In the genomic region with DNA sequence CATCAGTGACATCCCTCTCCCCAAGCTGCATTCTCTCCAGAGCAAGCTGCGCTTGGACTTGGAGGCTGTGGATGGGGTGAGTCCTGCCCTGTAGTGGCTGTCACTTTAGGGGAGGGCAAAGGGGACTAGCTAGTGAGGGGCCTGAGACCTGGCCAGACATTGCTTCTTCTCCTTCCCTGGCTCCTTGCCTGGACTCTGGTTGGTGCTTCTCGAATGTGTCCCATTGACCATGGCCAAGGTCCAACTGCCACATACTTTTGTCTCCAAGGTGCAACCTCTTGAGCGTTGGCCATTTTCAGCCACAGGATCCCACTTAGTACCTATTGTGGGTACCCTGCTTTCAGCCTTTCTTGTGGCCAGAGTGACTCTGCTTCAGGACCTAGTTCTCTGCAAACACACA, we compare ENCODE assay signal across 23 mouse cellular contexts. TPM values are rescaled to one million over a fixed set of nuclear protein-coding genes. Genes with fewer than 3 reads are reported as not detected.
DNase-seq lines count a peak whose midpoint lies in the region; ATAC-seq and TF ChIP-seq lines count a peak whose summit lies in the region.
"Had no signal": no experiment of that assay in that cellular context is flagged by ENCODE, and none has a peak within 500 bp of the region (broad histone marks: within the 10 kb centered on the region; RNA-seq: fewer than 3 reads in every experiment).

No protein-coding gene starts in this region.

- no peak overlapping the region for H3K4me2 ChIP-seq in liver, embryonic 11.5 days
- H3K4me2 ChIP-seq: heart, embryonic 12.5 days; hindbrain, embryonic 14.5 days; midbrain, embryonic 13.5 days; neural tube, embryonic 13.5 days; stomach, embryonic 15.5 days had no signal

- no peak overlapping the region for H3K4me3 ChIP-seq in liver, adult 2 months (ENCODE audit: insufficient read depth, low read depth, low read length)
- H3K4me3 ChIP-seq in liver, embryonic 11.5 days (ENCODE audit: low read depth, low read length): no peak overlapping the region
- H3K4me3 ChIP-seq in small intestine, adult 2 months (ENCODE audit: low read depth, low read length): 0 out of 2 replicates have a peak overlapping the region, but pooled peaks have one; percentile 3
- H3K4me3 ChIP-seq: erythroblast, embryonic 14.5 days; heart, adult 2 months; heart, embryonic 12.5 days; midbrain, embryonic 13.5 days; neural tube, embryonic 13.5 days; stomach, embryonic 15.5 days had no signal

- H3K4me1 ChIP-seq in liver, adult 2 months (ENCODE audit: control insufficient read depth, insufficient read depth, low read length): peaks cover 17% of the 10 kb centered on the region
- peaks cover 19% of the 10 kb centered on the region for H3K4me1 ChIP-seq in liver, embryonic 11.5 days (replicated peaks; ENCODE audit: control insufficient read depth, insufficient read depth, low read length)
- no peaks in the 10 kb centered on the region for H3K4me1 ChIP-seq in small intestine, adult 2 months (ENCODE audit: control insufficient read depth, insufficient read depth, insufficient read length, low read length)
- H3K4me1 ChIP-seq: heart, embryonic 12.5 days; midbrain, embryonic 13.5 days; neural tube, embryonic 13.5 days; stomach, embryonic 15.5 days had no signal

- H3K9ac ChIP-seq in liver, adult 2 months (ENCODE audit: low read depth, low read length): no peak overlapping the region
- H3K9ac ChIP-seq in liver, embryonic 11.5 days (ENCODE audit: low read depth, low read length): no peak overlapping the region
- H3K9ac ChIP-seq: heart, embryonic 12.5 days; hindbrain, embryonic 14.5 days; midbrain, embryonic 13.5 days; neural tube, embryonic 13.5 days; stomach, embryonic 15.5 days had no signal

- TF ChIP-seq CTCF in liver, adult 2 months (IDR thresholded peaks at IDR 0.05; ENCODE audit: low read depth, low read length): no peak
- TF ChIP-seq CTCF in small intestine, adult 2 months (IDR thresholded peaks at IDR 0.05; ENCODE audit: extremely low read depth, insufficient read length, insufficient replicate concordance, low read depth, low read length): no peak

- H3K79me2 ChIP-seq in liver, adult 2 months (ENCODE audit: control insufficient read depth, insufficient read depth, low read length): peaks cover 2% of the 10 kb centered on the region; the same call in 1 of the 2 replicates

- TF ChIP-seq POLR2A in liver, adult 2 months (IDR thresholded peaks at IDR 0.05; ENCODE audit: extremely low read depth, insufficient read depth, low read length): no peak
- TF ChIP-seq POLR2A in small intestine, adult 2 months (IDR thresholded peaks at IDR 0.05; ENCODE audit: low read depth, low read length): no peak

- no peaks in the 10 kb centered on the region for H3K27me3 ChIP-seq in liver, adult 2 months (ENCODE audit: control insufficient read depth, insufficient read depth, low read length)
- no peaks in the 10 kb centered on the region for H3K27me3 ChIP-seq in liver, embryonic 11.5 days (replicated peaks; ENCODE audit: control insufficient read depth, insufficient read depth, low read length)
- H3K27me3 ChIP-seq in small intestine, adult 2 months (ENCODE audit: control insufficient read depth, insufficient read depth, low read length): no peaks in the 10 kb centered on the region
- H3K27me3 ChIP-seq: heart, embryonic 12.5 days; midbrain, embryonic 13.5 days; neural tube, embryonic 13.5 days; Patski; stomach, embryonic 15.5 days had no signal

- H3K36me3 ChIP-seq in liver, adult 2 months (ENCODE audit: control insufficient read depth, insufficient read depth, low read length): peaks cover 5% of the 10 kb centered on the region; the same call in 1 of the 2 replicates
- H3K36me3 ChIP-seq in liver, embryonic 11.5 days (ENCODE audit: control insufficient read depth, insufficient read depth, low read length): peaks cover 35% of the 10 kb centered on the region
- H3K36me3 ChIP-seq in small intestine, adult 2 months (ENCODE audit: control insufficient read depth, insufficient read depth, low read length): peaks cover 28% of the 10 kb centered on the region

- ATAC-seq in liver, embryonic 11.5 days (replicated peaks; ENCODE audit: low FRiP score): no peak
- ATAC-seq: midbrain, embryonic 13.5 days; Patski had no signal

- peak overlapping the region; percentile 30 for H3K27ac ChIP-seq in liver, adult 2 months (replicated peaks; ENCODE audit: insufficient read depth, low read depth, low read length)
- no peak overlapping the region for H3K27ac ChIP-seq in liver, embryonic 11.5 days (ENCODE audit: low read depth, low read length)
- no peak overlapping the region for H3K27ac ChIP-seq in small intestine, adult 2 months (ENCODE audit: insufficient read depth, low read depth, low read length)
- H3K27ac ChIP-seq: heart, adult 2 months; hindbrain, embryonic 14.5 days; macrophage; midbrain, embryonic 13.5 days; neural tube, embryonic 13.5 days; stomach, embryonic 15.5 days had no signal

- peak; percentile 43 for DNase-seq in cerebellum, adult 9-11 months
- no peak for DNase-seq in cerebellum, postnatal 36 days
- peak; percentile 32 for DNase-seq in liver, adult 2 months (ENCODE audit: extremely low read depth, low read depth, low spot score)
- DNase-seq in liver, embryonic 11.5 days (ENCODE audit: low spot score): no peak
- peak; percentile 3 for DNase-seq in thymus, postnatal 14 days
- no peak for DNase-seq in thymus, adult 18-20 months
- no peak for DNase-seq in urinary bladder, postnatal 14 days (ENCODE audit: low spot score)
- DNase-seq: adrenal gland, postnatal 10 days; cerebellum, adult 11 months; heart, adult 2 months; liver; right cerebral cortex, postnatal 14 days; thymus, postnatal 25 days had no signal

- 41% methylated on average over 3 of the region's 3 CpGs for WGBS in liver, adult 2 months
- 92% methylated on average over 3 of the region's 3 CpGs for WGBS in liver, embryonic 11.5 days
- 70% methylated on average over 3 of the region's 3 CpGs for WGBS in small intestine, adult 2 months

- no peaks in the 10 kb centered on the region for H3K9me3 ChIP-seq in liver, embryonic 11.5 days (ENCODE audit: control insufficient read depth, low read length)
- H3K9me3 ChIP-seq: heart, embryonic 12.5 days; midbrain, embryonic 13.5 days; neural tube, embryonic 13.5 days; stomach, embryonic 15.5 days had no signal

RNA-seq across cellular contexts. Expression of a gene that starts 9.2 kb away (rescaled TPM):
- 32.1 and 33.0 TPM in 2 replicates for total RNA-seq in liver, adult 2 months (2014; rRNA removed)
- 37.4 and 41.4 TPM in 2 replicates for polyA plus RNA-seq in liver, adult 2 months (2012; rRNA removed)
- 29.0 and 30.8 TPM in 2 replicates for polyA plus RNA-seq in liver, embryonic 11.5 days (2014; fragmentation: Nextera tagmentation; extraction: Ambion mirVana)
- 21.0 and 29.3 TPM in 2 replicates for polyA plus RNA-seq in small intestine, adult 2 months (2012; rRNA removed)

RNA-seq across cellular contexts. Expression of a gene that starts 9.3 kb away (rescaled TPM):
- total RNA-seq in liver, adult 2 months (2014; rRNA removed): 14.0 and 16.7 TPM in 2 replicates
- polyA plus RNA-seq in liver, adult 2 months (2012; rRNA removed): 18.8 and 19.3 TPM in 2 replicates
- polyA plus RNA-seq in liver, embryonic 11.5 days (2014; fragmentation: Nextera tagmentation; extraction: Ambion mirVana): 49.3 and 51.1 TPM in 2 replicates
- 6.8 and 13.3 TPM in 2 replicates for polyA plus RNA-seq in small intestine, adult 2 months (2012; rRNA removed)

RNA-seq across cellular contexts. Expression of a gene that starts 25.5 kb away (rescaled TPM):
- 0.13 and 0.18 TPM in 2 replicates for total RNA-seq in liver, adult 2 months (2014; rRNA removed)
- 0.43 and 1.2 TPM in 2 replicates for polyA plus RNA-seq in liver, adult 2 months (2012; rRNA removed)
- polyA plus RNA-seq in liver, embryonic 11.5 days (2014; fragmentation: Nextera tagmentation; extraction: Ambion mirVana): 0.60 and 0.83 TPM in 2 replicates
- 10.1 TPM in 2 replicates for polyA plus RNA-seq in small intestine, adult 2 months (2012; rRNA removed)
- total RNA-seq: gastrocnemius, adult 8-10 months had no signal
- polyA plus RNA-seq: erythroblast, embryonic 14.5 days; macrophage had no signal

RNA-seq across cellular contexts. Expression of a gene that starts 42.5 kb away (rescaled TPM):
- 9.4 and 10.4 TPM in 2 replicates for total RNA-seq in liver, adult 2 months (2014; rRNA removed)
- 28.0 and 29.0 TPM in 2 replicates for polyA plus RNA-seq in liver, adult 2 months (2012; rRNA removed)
- polyA plus RNA-seq in liver, embryonic 11.5 days (2014; fragmentation: Nextera tagmentation; extraction: Ambion mirVana): 11.5 and 11.7 TPM in 2 replicates
- polyA plus RNA-seq in small intestine, adult 2 months (2012; rRNA removed): 7.1 and 11.7 TPM in 2 replicates

RNA-seq across cellular contexts. Expression of a gene that starts 43.7 kb away (rescaled TPM):
- 92.9 and 103 TPM in 2 replicates for total RNA-seq in liver, adult 2 months (2014; rRNA removed)
- 62.4 and 80.0 TPM in 2 replicates for polyA plus RNA-seq in liver, adult 2 months (2012; rRNA removed)
- 621 and 624 TPM in 2 replicates for polyA plus RNA-seq in liver, embryonic 11.5 days (2014; fragmentation: Nextera tagmentation; extraction: Ambion mirVana)
- polyA plus RNA-seq in small intestine, adult 2 months (2012; rRNA removed): 24.8 and 50.8 TPM in 2 replicates

Comparison
In these comparisons a context has a peak if more than half of its experiments do, and no peak if none do; other contexts are left out.
1. DNase-seq: peak in cerebellum, adult 9-11 months (single experiment), liver, adult 2 months (single experiment) and thymus, postnatal 14 days (single experiment); none in cerebellum, postnatal 36 days (0 of 2), liver, embryonic 11.5 days (single experiment), thymus, adult 18-20 months (0 of 2) and urinary bladder, postnatal 14 days (single experiment).